Mouse (Mus musculus): ENCODE measurements around the gene Aldh9a1.

Gene Aldh9a1

GRCm38 (mm10) chr1:167384156-167384555 is 34.4 kb downstream of the Aldh9a1 start:
- no peak for DNase-seq (ENCODE audit: low spot score)

GRCm38 (mm10) chr1:167385211-167385610 is 35.4 kb downstream of the Aldh9a1 start:
- DNase-seq (ENCODE audit: low spot score), result no peak

GRCm38 (mm10) chr1:167385636-167386035 is 35.8 kb downstream of the Aldh9a1 start:
- no peak for DNase-seq (ENCODE audit: low spot score)

- DNase-seq (ENCODE audit: low spot score), result no peak
Measured at GRCm38 (mm10) chr1:167386466-167386865, 36.7 kb downstream of the Aldh9a1 start.

GRCm38 (mm10) chr1:167387310-167387709 is 37.5 kb downstream of the Aldh9a1 start:
- no peak for DNase-seq (ENCODE audit: low spot score)

- no peak for DNase-seq (ENCODE audit: low spot score)
Measured at GRCm38 (mm10) chr1:167387796-167388195, 38.0 kb downstream of the Aldh9a1 start.

GRCm38 (mm10) chr1:167388571-167388970 is 38.8 kb downstream of the Aldh9a1 start:
- no peak for DNase-seq (ENCODE audit: low spot score)

- DNase-seq (ENCODE audit: low spot score), result no peak
Measured at GRCm38 (mm10) chr1:167389584-167389983, 39.8 kb downstream of the Aldh9a1 start.

- DNase-seq (ENCODE audit: low spot score), result no peak
Measured at GRCm38 (mm10) chr1:167390381-167390780, 40.6 kb downstream of the Aldh9a1 start.

- no peak for DNase-seq (ENCODE audit: low spot score)
Measured at GRCm38 (mm10) chr1:167391241-167391640, 41.5 kb downstream of the Aldh9a1 start.

- DNase-seq (ENCODE audit: low spot score), result no peak
Measured at GRCm38 (mm10) chr1:167392031-167392640, 42.3 kb downstream of the Aldh9a1 start.

- DNase-seq (ENCODE audit: low spot score), result no peak
Measured at GRCm38 (mm10) chr1:167392687-167393086, 42.9 kb downstream of the Aldh9a1 start.

- DNase-seq (ENCODE audit: low spot score), result peak; percentile 57
Measured at GRCm38 (mm10) chr1:167393281-167393680, 43.5 kb downstream of the Aldh9a1 start.

- DNase-seq (ENCODE audit: low spot score), result peak; percentile 96
Measured at GRCm38 (mm10) chr1:167393683-167394492, 44.1 kb downstream of the Aldh9a1 start, which contains the start of gene Mgst3. Gene Mgst3, minus strand, starts transcription at chr1:167393841.

- no peak for DNase-seq (ENCODE audit: low spot score)
Measured at GRCm38 (mm10) chr1:167405237-167405636, 55.4 kb downstream of the Aldh9a1 start.

- no peak for DNase-seq (ENCODE audit: low spot score)
Measured at GRCm38 (mm10) chr1:167409601-167410000, 59.8 kb downstream of the Aldh9a1 start.

GRCm38 (mm10) chr1:167411991-167412715 is 62.4 kb downstream of the Aldh9a1 start:
- DNase-seq (ENCODE audit: low spot score), result no peak

- peak; percentile 93 for DNase-seq (ENCODE audit: low spot score)
Measured at GRCm38 (mm10) chr1:167414846-167415245, 65.1 kb downstream of the Aldh9a1 start.
